Mouse (Mus musculus): Measurements from ENCODE around the gene Ddx58.

The Ddx58 gene

GRCm38 (mm10) chr4:40239409-40240271, at the start of gene Ddx58:
Gene Ddx58 (minus strand): TSS chr4:40239828.
- in situ Hi-C loops (cut with MboI; ENCODE audit: low sequenced_read_pairs), result no loop called here

GRCm38 (mm10) chr4:40289046-40289445, 49.4 kb upstream of the Ddx58 start:
- in situ Hi-C loops (cut with MboI; ENCODE audit: low sequenced_read_pairs), result loop anchor here (25.0 kb wide), 1 partner anchor 398 kb away; no protein-coding TSS in a partner anchor

- in situ Hi-C loops (cut with MboI; ENCODE audit: low sequenced_read_pairs), result loop anchor here (25.0 kb wide), 1 partner anchor 400 kb away; no protein-coding TSS in a partner anchor
Measured at GRCm38 (mm10) chr4:40287415-40287814, 47.8 kb upstream of the Ddx58 start.

GRCm38 (mm10) chr4:40285582-40285981, 46.0 kb upstream of the Ddx58 start:
- in situ Hi-C loops (cut with MboI; ENCODE audit: low sequenced_read_pairs), result loop anchor here (25.0 kb wide), 1 partner anchor 402 kb away; no protein-coding TSS in a partner anchor

- in situ Hi-C loops (cut with MboI; ENCODE audit: low sequenced_read_pairs), result loop anchor here (10.0 to 25.0 kb wide), 2 partner anchors 135 to 408 kb away; partner anchors contain the start of gene Aco1
Measured at GRCm38 (mm10) chr4:40279276-40279900, 39.8 kb upstream of the Ddx58 start, which contains the start of gene Ndufb6. Gene Ndufb6 (minus strand): TSS chr4:40279421.

GRCm38 (mm10) chr4:40278880-40279275, 39.2 kb upstream of the Ddx58 start:
- in situ Hi-C loops (cut with MboI; ENCODE audit: low sequenced_read_pairs), result loop anchor here (10.0 to 25.0 kb wide), 2 partner anchors 134 to 408 kb away; partner anchors contain the start of gene Aco1

- in situ Hi-C loops (cut with MboI; ENCODE audit: low sequenced_read_pairs), result loop anchor here (10.0 kb wide), 1 partner anchor 125 kb away; the partner anchor contains the start of gene Aco1
Measured at GRCm38 (mm10) chr4:40269430-40270032, 29.9 kb upstream of the Ddx58 start, which contains the start of the genes Smim27 and Topors. Gene Smim27 (plus strand): TSS chr4:40269579. Gene Topors (minus strand): TSS chr4:40269850.

- in situ Hi-C loops (cut with MboI; ENCODE audit: low sequenced_read_pairs), result no loop called here
Measured at GRCm38 (mm10) chr4:40268835-40269234, 29.2 kb upstream of the Ddx58 start.

GRCm38 (mm10) chr4:40268204-40268813, 28.7 kb upstream of the Ddx58 start:
- in situ Hi-C loops (cut with MboI; ENCODE audit: low sequenced_read_pairs), result no loop called here

- in situ Hi-C loops (cut with MboI; ENCODE audit: low sequenced_read_pairs), result no loop called here
Measured at GRCm38 (mm10) chr4:40267681-40268080, 28.1 kb upstream of the Ddx58 start.

GRCm38 (mm10) chr4:40264321-40264720, 24.7 kb upstream of the Ddx58 start:
- in situ Hi-C loops (cut with MboI; ENCODE audit: low sequenced_read_pairs), result no loop called here

- in situ Hi-C loops (cut with MboI; ENCODE audit: low sequenced_read_pairs), result no loop called here
Measured at GRCm38 (mm10) chr4:40254385-40255103, 14.9 kb upstream of the Ddx58 start.

- in situ Hi-C loops (cut with MboI; ENCODE audit: low sequenced_read_pairs), result no loop called here
Measured at GRCm38 (mm10) chr4:40253766-40254165, 14.1 kb upstream of the Ddx58 start.

GRCm38 (mm10) chr4:40250984-40251383, 11.4 kb upstream of the Ddx58 start:
- in situ Hi-C loops (cut with MboI; ENCODE audit: low sequenced_read_pairs), result no loop called here

GRCm38 (mm10) chr4:40244035-40244434, 4.4 kb upstream of the Ddx58 start:
- in situ Hi-C loops (cut with MboI; ENCODE audit: low sequenced_read_pairs), result no loop called here

GRCm38 (mm10) chr4:40243006-40243405, 3.4 kb upstream of the Ddx58 start:
- in situ Hi-C loops (cut with MboI; ENCODE audit: low sequenced_read_pairs), result no loop called here

GRCm38 (mm10) chr4:40241928-40242327, 2.3 kb upstream of the Ddx58 start:
- in situ Hi-C loops (cut with MboI; ENCODE audit: low sequenced_read_pairs), result no loop called here

- in situ Hi-C loops (cut with MboI; ENCODE audit: low sequenced_read_pairs), result no loop called here
Measured at GRCm38 (mm10) chr4:40240272-40240744, 680 bp upstream of the Ddx58 start.

- in situ Hi-C loops (cut with MboI; ENCODE audit: low sequenced_read_pairs), result no loop called here
Measured at GRCm38 (mm10) chr4:40238483-40239408, 882 bp downstream of the Ddx58 start.

Data from CH12F3 (cell line).